Mouse (Mus musculus): ENCODE results near the gene Nucb1.
"Not testable (repeated sequence)": the region's sequence is repeated elsewhere in the genome, so short reads cannot be mapped to it uniquely, and the experiment has no call there.

Nucb1 gene

GRCm38 (mm10) chr7:45509912-45510787 lies at the start of gene Nucb1:
Nucb1 (minus strand) TSS chr7:45510406.
- DNase-seq (ENCODE audit: low spot score in 2 of 2), result peak; percentile 74 to 87

- no peak for DNase-seq (ENCODE audit: low spot score in 2 of 2)
Measured at GRCm38 (mm10) chr7:45558907-45559306, 48.7 kb upstream of the Nucb1 start.

GRCm38 (mm10) chr7:45555787-45556186 lies 45.6 kb upstream of the Nucb1 start:
- DNase-seq (ENCODE audit: low spot score in 2 of 2), result peak in 1 of 2 experiments; percentile 80

GRCm38 (mm10) chr7:45554744-45555143 lies 44.5 kb upstream of the Nucb1 start, which contains the start of gene Hsd17b14:
Hsd17b14 (plus strand) TSS chr7:45554893.
- no peak for DNase-seq (ENCODE audit: low spot score in 2 of 2)

- DNase-seq (ENCODE audit: low spot score in 2 of 2), result no peak
Measured at GRCm38 (mm10) chr7:45553990-45554389, 43.8 kb upstream of the Nucb1 start.

- no peak for DNase-seq (ENCODE audit: low spot score in 2 of 2)
Measured at GRCm38 (mm10) chr7:45553519-45553918, 43.3 kb upstream of the Nucb1 start.

GRCm38 (mm10) chr7:45551512-45551883 lies 41.3 kb upstream of the Nucb1 start:
- no peak for DNase-seq (ENCODE audit: low spot score in 2 of 2)

GRCm38 (mm10) chr7:45550821-45551511 lies 40.8 kb upstream of the Nucb1 start:
- DNase-seq (ENCODE audit: low spot score in 2 of 2), result no peak

- DNase-seq (ENCODE audit: low spot score in 2 of 2), result no peak
Measured at GRCm38 (mm10) chr7:45549641-45550436, 39.6 kb upstream of the Nucb1 start.

GRCm38 (mm10) chr7:45544525-45544924 lies 34.3 kb upstream of the Nucb1 start:
- DNase-seq (ENCODE audit: low spot score in 2 of 2), result no peak

GRCm38 (mm10) chr7:45540213-45540612 lies 30.0 kb upstream of the Nucb1 start:
- DNase-seq (ENCODE audit: low spot score in 2 of 2), result no peak

- DNase-seq (ENCODE audit: low spot score in 2 of 2), result no peak
Measured at GRCm38 (mm10) chr7:45539095-45539494, 28.9 kb upstream of the Nucb1 start.

GRCm38 (mm10) chr7:45538163-45539041 lies 28.2 kb upstream of the Nucb1 start:
- peak in 1 of 2 experiments; percentile 59 for DNase-seq (ENCODE audit: low spot score in 2 of 2)

- DNase-seq (ENCODE audit: low spot score in 2 of 2), result no peak
Measured at GRCm38 (mm10) chr7:45537602-45538001, 27.4 kb upstream of the Nucb1 start.

GRCm38 (mm10) chr7:45535676-45536075 lies 25.5 kb upstream of the Nucb1 start:
- DNase-seq (ENCODE audit: low spot score in 2 of 2), result no peak

- DNase-seq (ENCODE audit: low spot score in 2 of 2), result no peak
Measured at GRCm38 (mm10) chr7:45530643-45531042, 20.4 kb upstream of the Nucb1 start.

- no peak for DNase-seq (ENCODE audit: low spot score in 2 of 2)
Measured at GRCm38 (mm10) chr7:45529461-45529860, 19.3 kb upstream of the Nucb1 start.

GRCm38 (mm10) chr7:45527169-45527568 lies 17.0 kb upstream of the Nucb1 start:
- not testable (repeated sequence) for DNase-seq (ENCODE audit: low spot score in 2 of 2)

GRCm38 (mm10) chr7:45526474-45527120 lies 16.4 kb upstream of the Nucb1 start:
- DNase-seq (ENCODE audit: low spot score in 2 of 2), result no peak

GRCm38 (mm10) chr7:45525809-45526473 lies 15.7 kb upstream of the Nucb1 start, which contains the start of the genes Ppp1r15a and Plekha4:
Ppp1r15a (minus strand) TSS chr7:45526268.
Plekha4 (plus strand) TSS chr7:45526330.
- DNase-seq (ENCODE audit: low spot score in 2 of 2), result peak; percentile 89 to 93

All from cerebellum, postnatal 4 days (tissue).